Mouse (Mus musculus): ENCODE data around the gene Zc3h7b. TPM values are rescaled to one million over a fixed set of nuclear protein-coding genes. Genes with fewer than 3 reads are reported as not detected.
"Not testable (repeated sequence)": the region's sequence is repeated elsewhere in the genome, so short reads cannot be mapped to it uniquely, and the experiment has no call there.

Zc3h7b gene
- polyA plus RNA-seq, 1 experiment from 2014 or later = 49.9 TPM

- Histone ChIP-seq H3K9me3 (replicated peaks; ENCODE audit: control insufficient read depth, low read length) (no peaks in the 10 kb centered on the region), H3K9ac (ENCODE audit: low read length) (peak overlapping the region; percentile 90), H3K36me3 (ENCODE audit: control insufficient read depth, insufficient read depth, low read length) (peaks cover 12% of the 10 kb centered on the region), H3K27me3 (replicated peaks; ENCODE audit: control insufficient read depth, insufficient read depth, low read length) (no peaks in the 10 kb centered on the region), H3K27ac (ENCODE audit: low read depth, low read length) (peak overlapping the region; percentile 44), H3K4me3 (ENCODE audit: low read depth, low read length) (peak overlapping the region; percentile 98), H3K4me2 (ENCODE audit: low read length) (peak overlapping the region; percentile 92), H3K4me1 (ENCODE audit: control insufficient read depth, insufficient read depth, low read length) (peaks cover 9% of the 10 kb centered on the region; the same call in 1 of the 2 replicates)
- ATAC-seq (peak; percentile 8), DNase-seq (ENCODE audit: low spot score) (no peak)
- WGBS = under 1% methylated on average over 49 of the region's 49 CpGs
Measured at GRCm38 (mm10) chr15:81729241-81729791, 15.5 kb upstream of the Zc3h7b start.

GRCm38 (mm10) chr15:81729792-81730635 is 14.8 kb upstream of the Zc3h7b start:
- H3K9ac ChIP-seq (ENCODE audit: low read length) = peak overlapping the region; percentile 90
- peak overlapping the region; percentile 98 for H3K4me3 ChIP-seq (ENCODE audit: low read depth, low read length)
- peak overlapping the region; percentile 92 for H3K4me2 ChIP-seq (ENCODE audit: low read length)
- DNase-seq (ENCODE audit: low spot score) (peak; percentile 100), ATAC-seq (peak; percentile 99)
- peak overlapping the region; percentile 44 for H3K27ac ChIP-seq (ENCODE audit: low read depth, low read length)
- no peaks in the 10 kb centered on the region for H3K27me3 ChIP-seq (replicated peaks; ENCODE audit: control insufficient read depth, insufficient read depth, low read length)
- H3K36me3 ChIP-seq (ENCODE audit: control insufficient read depth, insufficient read depth, low read length) = peaks cover 10% of the 10 kb centered on the region; the same call in 1 of the 2 replicates
- peaks cover 9% of the 10 kb centered on the region; the same call in 1 of the 2 replicates for H3K4me1 ChIP-seq (ENCODE audit: control insufficient read depth, insufficient read depth, low read length)
- H3K9me3 ChIP-seq (replicated peaks; ENCODE audit: control insufficient read depth, low read length) = no peaks in the 10 kb centered on the region
- 6% methylated on average over 41 of the region's 41 CpGs for WGBS

- H3K4me3 ChIP-seq (ENCODE audit: low read depth, low read length) = no peak overlapping the region
- no peaks in the 10 kb centered on the region for H3K4me1 ChIP-seq (ENCODE audit: control insufficient read depth, insufficient read depth, low read length)
- no peak overlapping the region for H3K27ac ChIP-seq (ENCODE audit: low read depth, low read length)
- no peak for DNase-seq (ENCODE audit: low spot score)
- no peaks in the 10 kb centered on the region for H3K9me3 ChIP-seq (replicated peaks; ENCODE audit: control insufficient read depth, low read length)
- H3K27me3 ChIP-seq (replicated peaks; ENCODE audit: control insufficient read depth, insufficient read depth, low read length) = no peaks in the 10 kb centered on the region
- WGBS = 63% methylated on average over 3 of the region's 3 CpGs
- H3K9ac ChIP-seq (ENCODE audit: low read length) = no peak overlapping the region
- H3K36me3 ChIP-seq (ENCODE audit: control insufficient read depth, insufficient read depth, low read length) = no peaks in the 10 kb centered on the region
- H3K4me2 ChIP-seq (ENCODE audit: low read length) = no peak overlapping the region
- no peak for ATAC-seq
Measured at GRCm38 (mm10) chr15:81735075-81735474, 9.8 kb upstream of the Zc3h7b start.

- DNase-seq (ENCODE audit: low spot score) = no peak
- ATAC-seq = no peak
- 81% methylated on average over 3 of the region's 3 CpGs for WGBS
- Histone ChIP-seq H3K36me3 (ENCODE audit: control insufficient read depth, insufficient read depth, low read length) (no peaks in the 10 kb centered on the region), H3K27me3 (replicated peaks; ENCODE audit: control insufficient read depth, insufficient read depth, low read length) (no peaks in the 10 kb centered on the region), H3K27ac (ENCODE audit: low read depth, low read length) (no peak overlapping the region), H3K4me1 (ENCODE audit: control insufficient read depth, insufficient read depth, low read length) (0 out of 2 replicates have a peak, but pooled peaks cover 2% of the 10 kb centered on the region), H3K4me2 (ENCODE audit: low read length) (no peak overlapping the region), H3K9ac (ENCODE audit: low read length) (no peak overlapping the region), H3K9me3 (replicated peaks; ENCODE audit: control insufficient read depth, low read length) (no peaks in the 10 kb centered on the region), H3K4me3 (ENCODE audit: low read depth, low read length) (no peak overlapping the region)
Measured at GRCm38 (mm10) chr15:81739296-81739695, 5.6 kb upstream of the Zc3h7b start.

- no peaks in the 10 kb centered on the region for H3K36me3 ChIP-seq (ENCODE audit: control insufficient read depth, insufficient read depth, low read length)
- H3K9ac ChIP-seq (ENCODE audit: low read length) = no peak overlapping the region
- 0 out of 2 replicates have a peak, but pooled peaks cover 4% of the 10 kb centered on the region for H3K4me1 ChIP-seq (ENCODE audit: control insufficient read depth, insufficient read depth, low read length)
- no peak overlapping the region for H3K4me2 ChIP-seq (ENCODE audit: low read length)
- no peak overlapping the region for H3K27ac ChIP-seq (ENCODE audit: low read depth, low read length)
- ATAC-seq (no peak), DNase-seq (ENCODE audit: low spot score) (peak; percentile 56)
- H3K4me3 ChIP-seq (ENCODE audit: low read depth, low read length) = no peak overlapping the region
- no peaks in the 10 kb centered on the region for H3K9me3 ChIP-seq (replicated peaks; ENCODE audit: control insufficient read depth, low read length)
- no peaks in the 10 kb centered on the region for H3K27me3 ChIP-seq (replicated peaks; ENCODE audit: control insufficient read depth, insufficient read depth, low read length)
- WGBS = 7% methylated on average over 2 of the region's 2 CpGs
Measured at GRCm38 (mm10) chr15:81739924-81740323, 4.9 kb upstream of the Zc3h7b start.

GRCm38 (mm10) chr15:81742368-81742767 is 2.5 kb upstream of the Zc3h7b start:
- H3K4me3 ChIP-seq (ENCODE audit: low read depth, low read length); H3K4me1 ChIP-seq (ENCODE audit: control insufficient read depth, insufficient read depth, low read length); H3K36me3 ChIP-seq (ENCODE audit: control insufficient read depth, insufficient read depth, low read length); H3K9ac ChIP-seq (ENCODE audit: low read length); H3K27ac ChIP-seq (ENCODE audit: low read depth, low read length); H3K4me2 ChIP-seq (ENCODE audit: low read length); H3K27me3 ChIP-seq (replicated peaks; ENCODE audit: control insufficient read depth, insufficient read depth, low read length); H3K9me3 ChIP-seq (replicated peaks; ENCODE audit: control insufficient read depth, low read length); ATAC-seq; DNase-seq (ENCODE audit: low spot score): not testable (repeated sequence)
- WGBS = 42% methylated on average over 2 of the region's 2 CpGs

- H3K27ac ChIP-seq (ENCODE audit: low read depth, low read length) = peak overlapping the region; percentile 92
- WGBS = under 1% methylated on average over 33 of the region's 33 CpGs
- H3K4me2 ChIP-seq (ENCODE audit: low read length) = peak overlapping the region; percentile 85
- H3K27me3 ChIP-seq (replicated peaks; ENCODE audit: control insufficient read depth, insufficient read depth, low read length) = no peaks in the 10 kb centered on the region
- no peaks in the 10 kb centered on the region for H3K9me3 ChIP-seq (replicated peaks; ENCODE audit: control insufficient read depth, low read length)
- ATAC-seq (peak; percentile 82), DNase-seq (ENCODE audit: low spot score) (peak; percentile 67)
- peak overlapping the region; percentile 97 for H3K9ac ChIP-seq (ENCODE audit: low read length)
- H3K4me3 ChIP-seq (ENCODE audit: low read depth, low read length) = peak overlapping the region; percentile 89
- peaks cover 7% of the 10 kb centered on the region; the same call in 1 of the 2 replicates for H3K4me1 ChIP-seq (ENCODE audit: control insufficient read depth, insufficient read depth, low read length)
- no peaks in the 10 kb centered on the region for H3K36me3 ChIP-seq (ENCODE audit: control insufficient read depth, insufficient read depth, low read length)
Measured at GRCm38 (mm10) chr15:81745601-81746114, 801 bp downstream of the Zc3h7b start.

GRCm38 (mm10) chr15:81749742-81750141 is 4.9 kb downstream of the Zc3h7b start:
- no peak for ATAC-seq
- 80% methylated on average over 14 of the region's 14 CpGs for WGBS

More at GRCm38 (mm10) chr15:81749742-81750141, 4.9 kb downstream of the Zc3h7b start:
- peaks cover 3% of the 10 kb centered on the region; the same call in 1 of the 2 replicates for H3K4me1 ChIP-seq (ENCODE audit: control insufficient read depth, insufficient read depth, low read length)
- H3K9ac ChIP-seq (ENCODE audit: low read length) = no peak overlapping the region
- no peak overlapping the region for H3K27ac ChIP-seq (ENCODE audit: low read depth, low read length)
- H3K27me3 ChIP-seq (replicated peaks; ENCODE audit: control insufficient read depth, insufficient read depth, low read length) = no peaks in the 10 kb centered on the region
- no peak overlapping the region for H3K4me3 ChIP-seq (ENCODE audit: low read depth, low read length)
- no peaks in the 10 kb centered on the region for H3K9me3 ChIP-seq (replicated peaks; ENCODE audit: control insufficient read depth, low read length)
- H3K36me3 ChIP-seq (ENCODE audit: control insufficient read depth, insufficient read depth, low read length) = 0 out of 2 replicates have a peak, but pooled peaks cover 4% of the 10 kb centered on the region
- no peak overlapping the region for H3K4me2 ChIP-seq (ENCODE audit: low read length)
- no peak for DNase-seq (ENCODE audit: low spot score)
